Mouse (Mus musculus) effector memory CD4-positive, alpha-beta T cell, adult 5 months (primary cell): Measurements from ENCODE around the gene Slc4a3. TPM values are rescaled to one million over a fixed set of nuclear protein-coding genes. Genes with fewer than 3 reads are reported as not detected.

Experiments used
- polyA plus RNA-seq: library from polyadenylated mRNA; unstranded; fragments of 100-300 nt; shearing (Covaris generic); gene quantifications from one replicate; pipeline ENCODE4 v1.2.1, GENCODE M21; 2017

The Slc4a3 gene
- not detected for polyA plus RNA-seq

DNA sequence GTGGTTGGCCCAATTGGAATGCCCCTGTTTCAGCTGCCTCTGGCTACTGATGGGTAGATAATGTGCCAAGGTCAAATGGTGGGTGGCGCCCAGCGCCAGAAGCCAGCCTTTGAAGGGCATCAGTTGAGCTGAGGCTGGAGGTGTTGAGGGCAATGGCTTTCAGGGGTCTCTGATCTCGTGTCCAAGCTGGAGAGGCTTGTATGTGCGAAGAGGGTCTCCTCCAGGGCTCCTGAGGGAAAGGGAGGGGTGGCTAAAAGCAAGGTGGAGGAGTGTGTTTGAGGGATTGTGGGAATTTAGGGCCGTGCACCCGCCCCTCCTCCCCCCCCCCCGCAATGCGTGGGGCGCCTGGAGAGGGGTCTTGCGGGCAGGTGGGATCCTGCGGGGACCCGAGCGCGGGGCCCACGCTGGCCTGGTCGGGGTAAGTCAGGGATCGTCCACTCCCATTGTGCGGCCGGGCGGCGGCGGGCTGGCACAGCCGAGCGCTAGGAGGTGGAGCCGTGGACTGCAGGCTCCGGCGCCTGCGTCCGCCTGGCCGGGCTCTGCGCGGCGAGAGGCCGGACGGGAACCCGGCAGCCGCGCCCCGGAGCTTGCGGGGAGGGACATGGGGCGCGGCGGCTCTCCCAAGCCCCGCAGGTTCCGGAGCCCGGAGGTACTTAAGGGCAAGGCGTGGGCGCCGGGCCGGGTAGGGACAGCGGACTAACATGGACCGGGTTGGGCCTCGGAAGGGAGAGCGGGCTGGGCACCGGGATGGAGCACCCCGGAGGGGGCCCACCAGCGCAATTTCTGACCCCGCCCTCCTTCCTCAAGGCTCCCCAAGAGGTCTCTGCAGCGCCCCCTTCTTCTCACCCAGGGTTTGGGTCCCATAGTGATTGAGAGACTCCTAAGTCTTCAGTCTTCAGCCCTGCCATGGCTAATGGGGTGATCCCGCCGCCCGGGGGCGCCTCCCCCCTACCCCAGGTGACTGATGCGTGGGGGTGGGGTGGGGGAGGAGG, at the start of gene Slc4a3:
Gene Slc4a3 (plus strand): TSS at position 302 of the 992 bp plus-strand sequence.

DNA sequence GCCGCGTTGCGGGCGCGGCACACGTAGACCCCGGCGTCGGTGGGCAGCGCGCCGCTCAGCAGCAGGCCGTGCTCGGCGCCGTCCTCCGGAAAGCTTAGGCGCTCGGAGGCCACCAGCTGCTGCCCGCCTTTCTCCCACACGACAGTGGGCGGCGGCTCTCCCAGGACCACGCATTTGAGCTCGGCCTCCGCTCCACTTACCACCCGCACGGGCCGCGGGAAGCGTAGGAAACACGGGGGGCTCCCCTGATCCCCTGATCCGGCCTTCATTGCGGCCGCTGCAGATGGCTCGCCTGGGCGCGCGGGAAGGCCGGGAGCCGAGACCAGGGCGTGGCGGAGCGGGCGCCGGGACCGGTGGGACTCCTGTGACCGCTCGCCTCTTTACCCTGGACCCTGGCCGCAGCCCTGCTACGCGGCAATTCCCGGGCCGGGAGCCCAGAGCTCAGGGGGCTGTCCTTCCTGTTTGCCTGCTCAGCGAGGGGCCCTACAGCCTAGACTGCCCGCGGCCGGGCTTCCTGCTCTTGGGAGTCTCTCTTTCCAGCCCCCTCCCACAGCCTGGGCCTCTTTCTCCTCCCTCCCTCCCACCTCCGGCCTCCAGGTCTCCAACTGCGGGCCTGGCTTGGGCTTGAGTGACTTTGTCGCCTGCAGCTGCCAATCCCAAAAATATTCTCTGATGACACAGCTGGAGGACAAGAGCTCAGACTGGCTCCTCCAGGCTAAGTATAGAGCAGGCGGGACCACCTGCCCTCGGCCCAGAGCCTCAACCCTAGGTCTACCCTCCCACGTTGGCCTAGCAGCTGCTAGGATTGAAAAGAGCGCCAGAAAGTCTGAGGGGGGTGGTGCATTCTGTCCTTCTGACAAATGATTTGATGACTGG, 39.9 kb upstream of the Slc4a3 start, which contains the start of gene Obsl1:
Gene Obsl1 (minus strand): TSS at position 497 of the 876 bp plus-strand sequence.

DNA sequence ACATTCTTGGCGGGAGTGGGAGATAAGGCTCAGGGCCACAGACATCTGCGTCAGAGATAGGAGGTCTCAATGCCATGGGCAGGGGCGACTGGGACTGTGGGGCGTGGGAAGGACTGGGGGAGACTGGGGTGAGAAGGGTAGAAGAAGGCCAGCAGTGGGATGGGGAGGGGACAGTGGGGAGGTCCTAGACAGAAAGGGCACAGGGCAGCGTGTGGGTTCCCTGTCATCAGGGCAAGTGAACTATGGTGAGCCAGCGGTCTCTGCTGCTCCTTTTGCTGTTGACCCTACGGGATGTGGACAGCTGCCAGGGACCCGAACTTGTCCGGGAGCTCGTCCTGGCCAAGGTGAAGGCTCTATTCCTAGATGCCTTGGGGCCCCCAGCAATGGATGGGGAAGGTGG, 39.1 kb upstream of the Slc4a3 start, which contains the start of gene Inha:
Gene Inha (plus strand): TSS at position 72 of the 400 bp plus-strand sequence.

DNA sequence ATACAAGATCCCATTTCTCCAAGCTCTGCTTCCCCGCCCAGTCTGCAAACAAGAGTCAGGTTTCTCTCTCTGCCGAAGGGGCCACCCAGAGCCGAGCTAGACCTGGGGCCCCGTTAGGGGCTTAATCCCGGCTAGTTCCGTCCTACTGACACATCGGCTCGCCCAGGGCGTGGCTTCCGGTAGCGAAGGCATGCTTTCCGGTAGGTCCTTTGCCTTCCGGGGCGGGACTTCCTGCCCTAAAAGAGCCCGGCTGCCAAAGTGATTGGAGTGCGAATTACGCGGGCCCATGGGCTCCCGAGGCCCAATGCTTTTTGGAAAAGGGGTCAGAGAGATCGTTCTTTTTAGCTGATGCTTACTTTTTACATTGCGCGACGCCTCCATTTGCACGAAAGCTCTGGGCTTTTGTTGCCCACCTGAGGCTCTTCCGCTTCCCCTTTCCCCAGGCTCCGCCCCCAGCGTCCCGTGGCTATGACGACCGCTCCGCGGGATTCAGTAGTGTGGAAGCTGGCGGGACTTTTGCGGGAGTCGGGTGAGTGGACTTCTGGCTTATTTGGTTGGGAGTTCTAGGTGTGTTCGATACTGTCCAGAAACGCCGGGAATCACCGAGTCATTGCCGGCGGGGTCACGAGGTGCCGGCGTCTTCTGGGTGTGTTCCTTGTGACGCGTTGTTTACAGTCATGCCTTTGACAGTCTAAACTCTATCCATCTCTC, 24.6 kb upstream of the Slc4a3 start, which contains the start of gene Stk11ip:
Gene Stk11ip (plus strand): TSS at position 209 of the 711 bp plus-strand sequence.

Other genes starting within 250 kb of the Slc4a3 start
- 48.6 TPM for gene Dnpep, start 228.3 kb upstream of the Slc4a3 start, polyA plus RNA-seq
- gene Des, start 185.9 kb upstream of the Slc4a3 start, polyA plus RNA-seq: not detected
- 0.91 TPM for gene Speg, start 171.0 kb upstream of the Slc4a3 start, polyA plus RNA-seq
- gene Gmppa, start 110.3 kb upstream of the Slc4a3 start, polyA plus RNA-seq: 72.5 TPM
- gene Asic4, start 95.8 kb upstream of the Slc4a3 start, polyA plus RNA-seq: not detected
- 33.8 TPM for gene Chpf, start 67.0 kb upstream of the Slc4a3 start, polyA plus RNA-seq
- 1.7 TPM for gene Tmem198, start 66.7 kb upstream of the Slc4a3 start, polyA plus RNA-seq
- 1.2 TPM for gene Obsl1, start 39.8 kb upstream of the Slc4a3 start, polyA plus RNA-seq
- not detected for gene Inha, start 39.2 kb upstream of the Slc4a3 start, polyA plus RNA-seq
- gene Stk11ip, start 24.7 kb upstream of the Slc4a3 start, polyA plus RNA-seq: 32.1 TPM